Mouse (Mus musculus): Measurements from ENCODE around the gene Pcnp. TPM values are rescaled to one million over a fixed set of nuclear protein-coding genes. Genes with fewer than 3 reads are reported as not detected.

The Pcnp gene
- 106 to 114 TPM (median 107 TPM) in 4 replicates for total RNA-seq (2023; ENCODE audit: inconsistent age)

GRCm38 (mm10) chr16:56029661-56030082 lies at the start of gene Pcnp:
Gene Pcnp, minus strand, starts transcription at chr16:56029739.

GRCm38 (mm10) chr16:56048038-56048437 lies 18.5 kb upstream of the Pcnp start, which contains the start of gene Senp7:
Gene Senp7, plus strand, starts transcription at chr16:56048338.

GRCm38 (mm10) chr16:56037138-56038010 lies 7.8 kb upstream of the Pcnp start, which contains the start of gene Trmt10c:
Gene Trmt10c, minus strand, starts transcription at chr16:56037819.

GRCm38 (mm10) chr16:55973431-55974255 lies 55.9 kb downstream of the Pcnp start, which contains the start of gene Zbtb11:
Gene Zbtb11, plus strand, starts transcription at chr16:55973883.

GRCm38 (mm10) chr16:55966212-55966871 lies 63.2 kb downstream of the Pcnp start, which contains the start of gene Rpl24:
Gene Rpl24, plus strand, starts transcription at chr16:55966275.

Other genes starting within 250 kb of the Pcnp start
- 80.3 to 97.6 TPM (median 92.2 TPM) in 4 replicates for gene Nfkbiz, start 190.8 kb downstream of the Pcnp start, total RNA-seq (2023; ENCODE audit: inconsistent age)
- gene Nxpe3, start 134.5 kb downstream of the Pcnp start, total RNA-seq (2023; ENCODE audit: inconsistent age), result 23.6 to 25.8 TPM (median 24.3 TPM) in 4 replicates
- gene Cep97, start 94.9 kb downstream of the Pcnp start, total RNA-seq (2023; ENCODE audit: inconsistent age), result 12.1 to 13.0 TPM (median 12.5 TPM) in 4 replicates
- 737 to 828 TPM (median 791 TPM) in 4 replicates for gene Rpl24, start 63.5 kb downstream of the Pcnp start, total RNA-seq (2023; ENCODE audit: inconsistent age)
- 39.3 to 45.8 TPM (median 42.1 TPM) in 4 replicates for gene Zbtb11, start 55.9 kb downstream of the Pcnp start, total RNA-seq (2023; ENCODE audit: inconsistent age)
- gene Trmt10c, start 8.1 kb upstream of the Pcnp start, total RNA-seq (2023; ENCODE audit: inconsistent age), result 12.1 to 15.2 TPM (median 14.6 TPM) in 4 replicates
- 84.9 to 88.4 TPM (median 86.0 TPM) in 4 replicates for gene Senp7, start 18.6 kb upstream of the Pcnp start, total RNA-seq (2023; ENCODE audit: inconsistent age)
- gene Impg2, start 174.6 kb upstream of the Pcnp start, total RNA-seq (2023; ENCODE audit: inconsistent age), result 2.2 to 3.4 TPM (median 2.8 TPM) in 4 replicates